Mouse (Mus musculus) stomach, postnatal 0 days (tissue): ENCODE data around the gene Pip4k2a.

Source experiments
- CTCF ChIP-seq: IDR thresholded peaks from 2 replicates; pipeline ENCODE4 v1.5.1; 2016; ENCODE audit warnings: antibody characterized with exemption, low read depth, mild to moderate bottlenecking, moderate library complexity
- EP300 ChIP-seq: optimal IDR thresholded peaks from 2 replicates; pipeline ENCODE3; 2016; ENCODE audit warnings: antibody characterized with exemption

DNA sequence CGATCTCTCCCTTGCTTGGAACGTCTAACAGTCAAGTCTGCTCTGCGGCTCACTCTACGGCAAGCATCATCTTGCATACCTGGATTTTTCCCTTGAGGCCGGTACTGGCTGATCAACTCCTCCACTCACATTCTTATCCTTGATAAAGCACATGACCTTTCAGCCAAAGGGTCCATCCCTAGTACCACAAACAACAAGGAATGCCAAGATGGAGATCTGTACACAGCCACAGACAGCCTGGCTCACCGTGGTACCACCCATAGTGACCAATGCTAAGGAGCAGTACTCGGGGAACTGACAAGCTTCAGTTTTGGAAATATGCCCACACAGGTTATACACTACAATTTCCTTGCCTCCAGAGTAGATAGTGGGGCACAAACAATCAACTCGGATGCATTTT, 123.9 kb downstream of the Pip4k2a start:
- TF ChIP-seq CTCF (no peak), EP300 (no peak)
